Mouse (Mus musculus) spleen, adult 2 months (tissue): Measurements from ENCODE around the gene Ibtk.

Experiments used
- CTCF ChIP-seq: fragments of 200-500 bp; IDR thresholded peaks from 2 replicates; pipeline ENCODE4 v1.5.1; 2011; ENCODE audit warnings: mild to moderate bottlenecking, inconsistent platforms; ENCODE audit not compliant: insufficient read depth, insufficient read length, insufficient replicate concordance; ENCODE audit errors: extremely low read depth
- POLR2A ChIP-seq: fragments of 200-500 bp; IDR thresholded peaks from 2 replicates; pipeline ENCODE4 v1.6.1; 2011; ENCODE audit warnings: low read depth, low read length, inconsistent platforms

GRCm38 (mm10) chr9:85772280-85772679 is 23.1 kb upstream of the Ibtk start:
- TF ChIP-seq CTCF (no peak), POLR2A (no peak)
